Mouse (Mus musculus): Measurements from ENCODE around the gene Dis3l2.

Gene Dis3l2

DNA sequence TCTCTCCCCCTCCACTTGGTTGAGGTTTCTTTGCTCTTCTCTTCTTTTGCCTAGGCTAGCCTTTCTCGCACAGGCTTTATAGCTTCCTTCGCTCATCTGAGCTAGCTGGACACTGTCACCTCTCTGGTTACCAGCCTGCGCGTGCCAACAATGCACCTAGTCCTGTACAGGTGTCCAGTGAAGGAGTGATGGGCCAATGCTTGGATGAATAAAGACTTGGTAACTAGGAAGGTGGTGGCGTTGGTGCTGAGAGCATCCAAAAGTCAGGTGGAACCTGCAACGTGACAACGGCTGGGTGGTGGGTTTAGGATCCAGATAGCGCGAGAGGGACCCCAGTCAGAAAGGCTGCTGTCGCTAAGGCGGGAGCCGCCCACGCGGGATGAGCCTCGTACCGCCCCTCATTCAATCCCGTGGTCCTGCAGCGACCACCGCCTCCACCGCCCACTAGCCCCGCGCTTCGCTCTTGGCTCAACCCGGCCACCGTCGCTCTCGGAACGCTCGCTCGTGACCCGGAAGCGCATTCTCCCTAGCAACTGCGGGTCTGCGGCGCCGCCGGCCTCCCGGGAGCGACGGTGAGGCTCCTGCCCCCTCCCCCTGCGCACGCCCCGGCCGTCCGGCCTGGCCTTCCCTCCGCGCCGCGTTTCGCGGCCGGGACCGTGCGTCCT, at the start of gene Dis3l2:
Gene Dis3l2, plus strand, starts transcription at position 509 of the 665 bp plus-strand sequence.
- in situ Hi-C loops (cut with MboI, MseI), result no loop called here

DNA sequence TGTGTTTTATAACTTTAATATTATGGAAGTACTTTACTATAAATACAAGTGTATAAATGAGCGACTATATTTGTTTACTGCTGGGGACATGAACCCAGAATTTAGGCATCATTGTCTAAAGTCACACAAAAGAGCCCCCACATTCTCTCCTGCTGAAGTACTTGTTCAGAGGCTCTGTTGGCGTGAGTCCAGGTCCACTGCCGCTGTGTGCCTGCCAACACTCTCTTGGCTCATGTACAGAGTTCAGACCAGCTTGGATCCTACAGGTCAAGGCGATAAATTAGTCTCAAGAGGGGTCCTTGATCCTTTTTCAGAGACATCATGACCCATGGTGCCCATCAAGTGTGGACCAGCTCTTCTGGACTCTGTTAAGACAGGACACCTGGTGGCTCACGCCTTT, 46.5 kb upstream of the Dis3l2 start:
- in situ Hi-C loops (cut with MboI, MseI), result no loop called here

DNA sequence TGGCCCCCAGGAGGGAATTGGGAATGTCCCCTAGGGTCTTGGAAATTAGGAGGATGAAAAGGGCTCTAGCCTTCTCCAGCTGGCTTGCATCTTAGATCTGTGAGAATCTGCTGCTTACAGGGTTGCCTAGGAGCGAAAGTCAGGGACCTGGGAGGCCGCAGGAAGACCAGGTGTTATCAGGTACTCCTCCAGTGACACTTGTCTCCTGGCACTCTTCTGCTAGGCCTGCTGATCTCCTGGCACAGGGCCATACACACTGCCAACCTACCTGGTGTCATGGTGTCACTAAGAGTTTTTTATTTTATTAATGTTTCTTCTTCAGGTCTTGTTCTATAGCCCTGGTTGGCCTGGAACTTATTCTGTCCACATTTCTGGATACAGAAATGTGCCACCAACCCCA, 38.5 kb upstream of the Dis3l2 start:
- in situ Hi-C loops (cut with MboI, MseI), result no loop called here

DNA sequence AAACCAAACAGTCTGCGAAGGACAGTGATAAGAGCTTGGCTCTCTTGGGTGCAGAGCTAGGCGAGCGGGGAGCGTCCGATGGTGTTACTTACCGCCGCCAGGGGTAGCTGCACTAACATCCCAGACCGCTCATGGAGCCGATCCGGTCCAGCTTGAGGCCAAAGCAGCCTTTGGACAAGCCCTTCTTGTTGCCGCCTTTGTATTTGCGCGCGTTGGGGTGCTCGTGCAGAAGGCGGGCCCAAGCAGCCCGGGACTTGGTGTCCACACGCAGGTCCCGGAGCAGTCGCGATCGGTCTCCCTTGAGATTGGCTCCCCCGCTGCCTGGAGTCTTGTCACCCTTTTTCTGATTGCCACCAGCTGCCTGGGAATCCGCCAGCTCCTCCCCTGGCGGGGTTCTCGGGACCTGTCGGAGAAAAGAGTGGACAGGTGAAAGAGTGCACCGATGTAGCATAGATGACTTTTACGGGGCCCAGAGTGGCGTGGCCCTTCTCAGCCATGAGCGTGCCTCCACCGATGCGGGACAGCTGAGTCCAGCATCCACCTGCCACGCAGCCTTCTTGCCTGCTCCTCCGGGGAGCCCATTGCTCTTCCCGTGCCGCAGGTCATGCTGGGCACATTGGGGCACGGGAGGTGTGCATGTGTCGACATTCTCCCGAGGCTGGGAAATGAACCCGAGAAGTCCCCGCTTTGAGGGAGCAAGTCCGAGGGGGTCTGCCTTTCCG, 33.9 kb upstream of the Dis3l2 start:
- in situ Hi-C loops (cut with MboI, MseI), result no loop called here

DNA sequence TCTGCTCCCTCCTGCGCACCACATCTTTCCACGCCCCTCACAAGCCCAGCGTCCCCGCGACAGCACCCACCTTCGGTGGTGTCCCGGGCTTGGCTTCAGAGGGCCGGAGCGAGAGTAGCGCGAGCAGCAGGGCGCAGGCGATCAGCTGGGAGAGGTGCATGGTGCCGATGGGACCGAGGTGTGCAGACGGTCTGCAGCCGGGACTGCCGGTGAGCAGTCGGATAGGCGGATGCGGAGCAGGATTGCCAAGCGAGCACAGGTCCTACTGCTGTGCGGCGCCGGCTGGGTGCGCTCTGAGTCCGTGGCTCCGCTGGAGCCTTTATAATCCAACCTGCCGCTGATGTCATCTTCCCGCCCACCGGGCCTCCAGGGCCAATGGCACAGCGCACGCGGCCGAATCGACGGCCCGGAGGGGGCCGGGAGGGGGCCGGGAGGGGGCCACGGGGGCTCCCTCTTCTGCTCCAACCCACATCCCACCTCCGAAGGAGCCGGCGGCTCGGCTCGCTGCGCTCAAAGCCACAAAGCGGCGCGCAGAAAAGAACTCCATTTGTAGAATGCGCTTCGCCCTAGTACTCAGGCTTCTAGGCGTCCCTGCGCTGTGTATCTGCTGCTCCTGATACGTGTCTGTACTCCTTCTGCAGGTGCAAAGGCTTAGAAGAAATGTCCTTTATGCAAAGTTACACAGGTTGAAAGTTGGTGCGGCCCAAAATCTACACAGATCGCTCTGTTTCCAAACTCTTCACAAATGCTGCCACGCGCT, 33.1 kb upstream of the Dis3l2 start, which contains the start of gene Nppc:
Gene Nppc, minus strand, starts transcription at position 293 of the 760 bp plus-strand sequence.
- in situ Hi-C loops (cut with MboI, MseI), result no loop called here

DNA sequence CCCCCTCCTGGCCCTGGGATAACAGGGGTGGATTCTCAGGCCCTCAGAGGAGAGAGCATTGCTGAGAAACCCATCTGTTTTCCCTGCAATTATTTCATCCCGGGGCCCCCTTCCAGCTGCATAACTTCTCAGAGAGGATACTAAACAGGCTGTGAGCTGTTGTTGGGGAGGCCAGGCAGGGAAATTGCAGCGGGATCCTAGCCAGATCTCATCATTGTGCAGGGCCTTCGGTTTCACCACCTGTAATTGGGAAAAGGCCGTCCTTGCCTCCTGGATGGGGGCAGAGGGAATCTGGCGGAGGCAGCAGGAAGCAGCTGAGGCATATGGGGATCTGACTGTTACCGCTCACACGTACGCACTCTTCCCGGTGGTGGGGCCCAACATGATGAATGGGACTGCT, 29.2 kb upstream of the Dis3l2 start:
- in situ Hi-C loops (cut with MboI, MseI), result no loop called here

DNA sequence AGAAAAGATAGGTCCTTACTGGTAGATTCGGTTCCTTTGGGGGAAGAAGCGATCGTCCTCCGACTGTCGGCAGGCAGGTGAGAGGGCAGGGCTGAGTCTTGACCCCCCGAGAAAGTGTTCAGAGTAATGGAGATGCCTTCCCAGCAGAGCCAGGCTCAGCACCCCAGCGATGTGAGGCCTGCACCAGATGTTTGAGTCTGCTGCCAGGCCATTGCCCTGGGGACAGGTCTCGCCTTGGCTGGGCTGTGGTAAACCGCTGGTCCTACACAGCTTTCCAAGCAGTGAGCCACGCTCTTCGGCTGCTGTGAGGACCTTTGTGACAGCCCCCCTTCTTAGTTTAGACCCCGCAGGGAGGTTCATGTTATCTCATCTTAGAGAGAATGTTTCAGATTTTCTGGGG, 28.5 kb upstream of the Dis3l2 start:
- in situ Hi-C loops (cut with MboI, MseI), result no loop called here

DNA sequence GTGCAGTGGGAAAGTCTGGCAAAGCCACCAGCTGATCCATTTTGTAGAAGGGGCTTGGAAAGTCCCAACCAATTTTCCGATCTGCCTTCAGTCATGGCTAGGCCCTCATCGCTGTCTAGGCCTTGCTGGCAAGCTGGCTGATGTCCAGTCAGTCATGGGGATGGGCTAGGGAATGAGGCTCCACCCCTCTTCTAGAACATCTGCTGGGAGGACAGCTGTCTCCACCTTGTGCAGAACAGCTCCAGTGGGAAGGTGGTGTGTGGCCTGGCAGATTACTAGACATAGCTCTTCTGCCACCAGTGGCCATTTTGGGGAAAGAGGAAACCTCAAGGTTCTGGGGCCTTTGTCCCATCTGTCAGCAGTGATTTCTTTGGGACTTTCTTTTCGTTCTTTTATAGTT, 26.0 kb upstream of the Dis3l2 start:
- in situ Hi-C loops (cut with MboI, MseI), result no loop called here

DNA sequence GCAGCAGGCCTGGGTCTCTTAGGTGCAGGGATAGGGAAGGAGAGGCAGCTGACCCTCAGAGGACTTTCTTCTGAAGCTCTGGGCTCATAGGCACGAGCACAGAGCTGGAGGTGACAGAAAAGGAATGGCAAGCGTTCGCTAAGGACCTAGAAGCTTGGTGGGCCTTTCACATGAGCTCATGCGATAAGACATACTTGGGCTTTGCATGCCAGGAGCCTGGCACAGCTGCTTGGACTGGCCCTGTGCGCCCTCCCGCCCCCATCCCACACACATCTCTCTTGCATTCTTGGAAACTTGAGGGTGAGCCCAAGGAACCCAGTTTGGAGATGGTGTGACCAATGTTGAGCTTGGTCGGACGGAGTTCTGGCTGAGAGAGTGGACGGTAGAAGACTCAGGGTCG, 24.9 kb upstream of the Dis3l2 start:
- in situ Hi-C loops (cut with MboI, MseI), result no loop called here

DNA sequence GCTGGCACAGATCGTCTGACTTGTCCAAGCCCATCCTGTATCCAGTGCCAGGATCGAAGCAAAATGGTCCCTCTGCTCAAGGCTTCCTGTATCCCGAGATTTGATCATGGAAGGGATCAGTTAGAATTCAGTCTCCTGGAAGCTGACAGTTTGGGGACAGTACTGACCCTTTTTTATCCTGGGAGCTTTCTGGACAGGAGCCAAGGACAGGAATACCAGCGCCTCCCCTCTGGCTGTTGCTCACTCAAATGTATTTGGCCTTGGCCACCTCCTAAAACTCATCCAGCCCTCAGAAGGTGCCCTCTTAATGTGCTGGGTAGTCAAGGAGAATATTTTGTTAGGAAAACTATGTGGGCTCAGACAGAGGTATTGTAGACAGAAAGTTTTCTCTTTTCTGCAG, 16.4 kb upstream of the Dis3l2 start:
- in situ Hi-C loops (cut with MboI, MseI), result no loop called here

DNA sequence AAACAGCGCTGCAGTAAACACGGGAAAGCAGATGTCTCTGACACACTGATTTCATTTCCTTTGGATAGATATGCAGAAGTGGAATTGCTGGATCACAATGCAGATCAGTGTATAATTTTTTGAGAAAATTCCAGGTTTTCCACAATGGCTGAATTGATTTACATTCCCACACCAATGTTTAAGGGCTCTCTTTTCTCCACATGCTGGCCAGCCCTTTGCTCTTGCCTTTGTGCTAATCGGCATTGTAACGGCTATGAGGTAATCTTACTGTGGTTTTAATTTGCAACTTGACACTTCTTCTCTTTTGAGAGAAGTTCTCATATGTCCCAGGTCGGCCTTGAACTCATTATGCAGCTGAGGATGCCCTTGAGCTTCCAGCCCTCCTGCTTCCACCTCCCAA, 12.6 kb upstream of the Dis3l2 start:
- in situ Hi-C loops (cut with MboI, MseI), result no loop called here

DNA sequence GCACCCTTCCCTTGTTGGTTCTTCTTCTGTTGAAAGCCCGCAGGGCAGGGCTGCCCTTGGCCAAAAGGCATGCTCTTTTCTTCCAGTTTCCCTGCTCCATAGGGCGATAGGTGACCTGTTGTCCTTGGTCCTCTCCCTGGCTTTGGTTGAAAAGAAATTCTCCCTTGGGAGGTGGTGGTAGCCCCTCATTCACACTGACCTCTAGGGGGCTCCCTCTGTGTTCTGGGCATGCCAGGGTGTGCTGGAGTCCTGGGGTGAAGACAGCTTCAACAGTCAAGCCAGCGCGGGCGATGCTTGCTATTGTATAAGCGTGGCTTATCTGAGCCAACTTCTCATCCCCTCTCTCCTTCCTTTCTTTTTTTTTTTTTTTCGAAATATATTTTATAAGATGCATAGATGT, 6.7 kb upstream of the Dis3l2 start:
- in situ Hi-C loops (cut with MboI, MseI), result no loop called here

DNA sequence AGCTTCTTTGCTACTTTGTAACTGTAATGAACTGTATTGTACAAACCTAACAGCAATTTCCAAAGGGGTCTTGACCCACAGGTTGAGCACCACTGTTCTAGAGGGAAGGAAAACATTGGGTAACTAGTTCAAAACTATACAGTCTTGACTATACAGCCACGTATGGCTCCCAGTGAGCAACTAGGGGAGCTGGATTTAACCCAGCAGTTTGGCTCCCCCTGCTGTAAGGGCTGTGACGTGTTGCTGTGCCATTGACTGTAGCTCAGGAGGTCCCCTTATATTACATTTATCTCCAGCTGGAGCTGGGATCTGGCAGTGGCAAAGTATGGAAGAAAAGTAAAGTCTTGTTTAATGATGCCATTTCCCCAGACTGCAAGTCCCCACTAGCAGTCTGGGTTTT, 4.9 kb upstream of the Dis3l2 start:
- in situ Hi-C loops (cut with MboI, MseI), result no loop called here

DNA sequence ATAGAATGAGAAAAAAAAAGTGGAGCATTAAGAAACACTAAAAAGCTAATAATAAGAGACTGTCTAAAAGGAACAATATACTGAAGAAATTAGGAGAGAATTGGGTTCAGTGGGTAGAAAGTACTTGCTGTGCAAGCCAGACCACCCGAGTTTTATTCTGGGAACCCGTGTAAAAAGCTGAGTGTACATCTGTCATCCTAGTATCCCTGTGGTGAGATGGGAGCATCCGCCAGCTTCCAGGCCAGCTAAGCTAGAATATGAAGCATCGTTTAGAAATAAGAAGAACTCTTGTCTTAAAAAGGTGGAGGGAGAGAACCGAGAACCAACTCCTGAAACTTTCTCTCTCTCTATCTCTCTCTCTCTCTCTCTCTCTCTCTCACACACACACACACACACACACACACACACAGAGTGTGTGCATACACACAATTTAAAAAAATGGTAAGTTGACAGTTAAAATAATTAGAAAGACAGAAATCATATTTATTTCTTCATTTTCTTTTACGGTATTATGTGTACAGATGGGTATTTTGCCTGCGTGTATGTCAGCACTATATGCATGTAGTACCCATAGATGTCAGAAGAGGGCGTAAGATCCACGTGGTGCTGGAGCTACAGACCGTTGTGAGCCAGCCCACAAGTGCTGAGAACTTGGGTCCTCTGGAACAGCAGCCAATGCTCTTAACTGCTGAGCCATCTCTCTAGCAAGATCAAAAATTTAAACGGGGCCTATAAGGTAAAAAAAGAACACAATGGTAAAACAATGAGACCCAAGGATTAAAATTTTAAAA, 4.1 kb upstream of the Dis3l2 start:
- in situ Hi-C loops (cut with MboI, MseI), result no loop called here

DNA sequence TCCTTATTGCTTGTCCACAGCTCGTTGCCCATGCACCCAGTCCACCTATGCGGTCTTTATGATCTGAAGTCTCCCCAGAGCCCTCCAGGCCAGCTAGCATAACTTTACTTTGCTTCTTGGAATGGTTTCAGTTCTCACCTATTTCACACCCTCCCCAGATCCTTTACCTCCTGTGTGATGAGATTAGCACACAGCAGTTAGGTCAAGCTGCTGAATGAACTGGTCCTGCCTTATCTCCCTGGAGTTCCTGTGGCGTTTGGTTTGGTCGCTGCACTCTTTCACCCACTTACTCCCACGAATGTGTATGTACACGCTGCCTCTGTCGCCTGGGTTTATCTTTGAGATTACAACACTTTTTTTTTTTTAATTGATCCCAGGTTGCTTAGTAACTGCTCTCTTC, 3.2 kb upstream of the Dis3l2 start:
- in situ Hi-C loops (cut with MboI, MseI), result no loop called here

DNA sequence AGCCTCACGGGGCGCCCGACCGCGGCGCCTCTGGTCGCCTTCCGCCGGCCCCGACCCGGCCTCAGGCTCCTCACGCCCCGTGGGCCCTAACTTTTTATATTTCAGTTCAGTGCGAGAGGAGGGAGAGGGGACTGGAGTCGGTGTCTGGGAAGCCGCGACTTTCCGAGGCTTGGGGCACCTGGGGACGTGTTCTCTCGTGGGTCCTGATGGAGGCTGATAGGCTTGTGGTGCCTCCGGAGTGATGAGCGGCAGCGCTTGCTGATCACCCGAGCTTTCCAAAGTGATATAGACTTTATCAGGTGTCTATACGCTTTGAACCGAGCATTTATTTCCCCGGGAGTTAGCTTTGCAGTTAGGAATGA, 338 bp downstream of the Dis3l2 start:
- in situ Hi-C loops (cut with MboI, MseI), result no loop called here

DNA sequence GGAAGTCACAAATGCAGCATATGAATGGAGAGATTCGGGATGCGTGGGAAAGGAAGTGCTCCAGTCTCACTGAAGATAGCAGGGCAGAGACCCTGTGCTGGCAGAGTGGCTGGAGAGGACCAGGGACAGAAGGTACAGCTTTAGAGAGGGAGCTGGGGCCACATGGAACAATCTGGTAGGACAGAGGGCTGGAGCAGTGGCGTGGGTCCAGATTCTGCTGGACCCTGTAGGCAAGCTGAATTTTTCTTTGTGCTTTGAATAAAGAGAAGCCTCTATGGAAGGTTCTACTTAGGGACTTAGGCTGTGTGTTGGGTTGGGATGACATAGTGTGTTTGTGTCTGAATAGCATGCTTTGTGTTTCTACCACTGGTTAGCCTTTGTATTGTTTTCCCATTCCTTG, 1.9 kb downstream of the Dis3l2 start:
- in situ Hi-C loops (cut with MboI, MseI), result no loop called here

DNA sequence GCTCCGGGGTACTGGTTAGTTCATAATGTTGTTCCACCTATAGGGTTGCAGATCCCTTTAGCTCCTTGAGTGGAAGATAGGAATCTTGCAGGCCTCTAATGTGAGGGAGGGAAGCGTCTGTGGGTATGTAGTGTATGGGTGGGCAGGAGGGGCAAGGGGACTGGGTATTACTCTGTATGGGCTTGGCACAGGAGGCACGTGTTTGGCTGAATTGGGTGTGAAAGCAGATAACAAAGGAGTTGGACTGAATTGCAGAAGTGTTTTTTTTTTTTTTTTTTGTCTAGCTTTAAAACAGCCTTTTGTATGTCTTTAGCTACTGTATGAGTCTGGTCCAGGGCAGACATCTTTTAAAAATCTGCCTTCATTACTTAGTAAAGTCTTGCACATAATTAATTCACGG, 5.9 kb downstream of the Dis3l2 start:
- in situ Hi-C loops (cut with MboI, MseI), result no loop called here

DNA sequence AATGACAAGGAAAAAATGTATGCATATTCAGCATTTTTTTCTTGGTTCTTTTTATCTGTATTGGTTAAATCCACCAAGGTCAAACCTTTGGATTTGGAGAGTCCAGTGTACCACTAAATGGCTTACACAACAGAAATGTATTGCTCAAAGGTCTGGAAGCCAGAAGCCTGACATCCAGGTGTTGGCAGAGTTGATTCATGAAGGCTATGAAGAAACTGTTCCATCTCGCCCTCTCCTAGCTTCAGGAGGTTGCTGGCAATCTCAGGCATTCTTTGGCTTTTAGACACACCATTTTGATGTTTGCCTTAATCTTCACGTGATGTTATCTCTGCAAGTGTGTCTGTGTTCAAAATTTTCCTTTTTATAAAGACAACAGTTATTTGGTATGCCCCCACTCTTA, 8.4 kb downstream of the Dis3l2 start:
- in situ Hi-C loops (cut with MboI, MseI), result no loop called here

DNA sequence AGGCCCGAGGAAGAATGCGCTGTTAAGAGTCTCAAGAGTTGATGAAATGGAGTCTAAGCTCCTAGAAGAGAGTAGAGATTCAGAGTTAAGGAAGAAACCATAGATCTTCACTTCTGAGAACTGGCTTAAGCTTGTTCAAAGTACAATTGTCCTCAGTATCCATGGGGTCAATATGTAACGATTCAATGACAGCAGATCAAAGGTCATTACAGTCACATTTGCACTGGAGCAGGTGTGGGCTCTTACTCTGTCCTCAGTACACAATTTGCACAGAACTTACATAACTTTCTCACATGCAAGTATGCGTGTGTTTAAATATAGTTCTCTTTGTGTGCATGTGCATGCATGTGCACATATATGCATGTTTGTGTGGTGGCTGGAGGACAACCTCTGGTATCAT, 9.4 kb downstream of the Dis3l2 start:
- in situ Hi-C loops (cut with MboI, MseI), result no loop called here

DNA sequence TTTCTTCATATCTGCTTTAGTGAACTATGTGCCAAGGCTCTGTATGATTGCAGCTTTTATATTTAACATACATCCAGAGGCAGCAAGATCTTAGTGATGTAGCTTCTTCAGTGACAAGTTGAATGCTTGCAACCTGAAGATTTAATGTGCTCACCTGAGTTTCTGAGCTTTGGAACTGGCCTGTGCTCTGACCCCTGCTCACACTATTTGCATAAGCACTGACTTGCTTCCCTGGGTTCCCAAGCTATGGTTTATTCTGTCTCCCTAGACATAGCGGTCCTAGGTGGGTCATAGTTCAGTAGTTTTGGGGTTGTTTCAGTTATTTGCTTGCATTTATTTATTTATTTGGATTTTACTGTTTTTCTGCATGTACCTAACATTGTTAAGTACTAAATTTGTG, 14.6 kb downstream of the Dis3l2 start:
- in situ Hi-C loops (cut with MboI, MseI), result no loop called here

DNA sequence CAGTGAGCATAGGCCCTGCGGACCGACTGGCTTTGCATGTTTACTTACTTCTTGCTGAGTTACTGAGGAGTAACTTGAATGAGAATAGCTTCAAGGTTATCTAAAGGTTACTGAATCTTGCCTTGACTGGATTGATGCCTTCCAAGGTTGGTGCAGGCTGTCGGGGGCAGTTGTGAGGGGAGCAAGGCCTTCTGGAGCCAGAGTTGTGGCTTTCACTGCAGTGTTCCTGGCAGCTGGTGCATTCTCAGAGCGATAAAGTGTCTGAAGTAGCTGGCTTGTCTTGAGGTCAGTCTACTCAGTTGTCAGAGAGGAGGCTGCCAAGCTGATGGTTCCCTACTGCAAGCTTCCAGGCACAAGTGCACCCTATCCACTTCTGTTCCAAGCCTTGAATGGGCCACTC, 15.8 kb downstream of the Dis3l2 start:
- in situ Hi-C loops (cut with MboI, MseI), result no loop called here

Data from T-helper 1 cell (primary cell).